Mouse (Mus musculus) myocyte (in vitro differentiated cells): Measurements from ENCODE around the gene Cd2. TPM values are rescaled to one million over a fixed set of nuclear protein-coding genes. Genes with fewer than 3 reads are reported as not detected.

Source experiments
- H3K27me3 ChIP-seq: one replicate; pipeline ENCODE4 v1.6.1; 2011; ENCODE audit not compliant: control insufficient read depth, insufficient read depth, insufficient read length
- H3K36me3 ChIP-seq: one replicate; pipeline ENCODE4 v1.6.1; 2011; ENCODE audit not compliant: control insufficient read depth, insufficient read depth
- H3K4me2 ChIP-seq: one replicate; pipeline ENCODE4 v1.6.1; 2011; ENCODE audit warnings: low read depth, control low read depth
- H3K4me3 ChIP-seq: one replicate; pipeline ENCODE4 v1.5.1; 2011; ENCODE audit warnings: mild to moderate bottlenecking, control low read depth, moderate library complexity
- H3K79me2 ChIP-seq: one replicate; pipeline ENCODE4 v1.6.1; 2011; ENCODE audit not compliant: control insufficient read depth, insufficient read depth
- H3ac ChIP-seq: one replicate; pipeline ENCODE4 v1.6.1; 2011; ENCODE audit not compliant: control insufficient read depth, insufficient read length
- CEBPB ChIP-seq: IDR thresholded peaks from 2 replicates; pipeline ENCODE4 v1.6.1; 2011; ENCODE audit warnings: mild to moderate bottlenecking, moderate library complexity; ENCODE audit not compliant: poor library complexity, insufficient read depth, severe bottlenecking
- E2F4 ChIP-seq: IDR thresholded peaks from one replicate; pipeline ENCODE4 v1.6.1; 2011; ENCODE audit warnings: mild to moderate bottlenecking, control low read depth, moderate library complexity; ENCODE audit not compliant: insufficient read depth
- MAX ChIP-seq: IDR thresholded peaks from one replicate; pipeline ENCODE4 v1.6.1; 2011; ENCODE audit warnings: low read depth, mild to moderate bottlenecking, control low read depth
- MYOD1 ChIP-seq, 3 experiments: IDR thresholded peaks; one replicate each; pipeline ENCODE4 v1.6.1; 2011; ENCODE audit warnings: control low read depth in 2 of 3, low read depth in 2 of 3, mild to moderate bottlenecking in 2 of 3, moderate library complexity in 1 of 3; ENCODE audit not compliant: insufficient read length in 2 of 3, control insufficient read depth in 1 of 3
- MYOG ChIP-seq, 3 experiments: IDR thresholded peaks; one replicate each; pipeline ENCODE4 v1.6.1; 2011; ENCODE audit warnings: control low read depth in 2 of 3, low read depth in 2 of 3, mild to moderate bottlenecking in 2 of 3; ENCODE audit not compliant: insufficient read length in 2 of 3, control insufficient read depth in 1 of 3, insufficient read depth in 1 of 3
- POLR2A ChIP-seq: IDR thresholded peaks from one replicate; pipeline ENCODE4 v1.6.1; 2011; ENCODE audit warnings: low read depth, mild to moderate bottlenecking, control low read depth, moderate library complexity; ENCODE audit not compliant: insufficient read length
- POLR2AphosphoS2 ChIP-seq: IDR thresholded peaks from one replicate; pipeline ENCODE4 v1.6.1; 2011; ENCODE audit warnings: low read depth, control low read depth; ENCODE audit not compliant: insufficient read length
- REST ChIP-seq: IDR thresholded peaks from one replicate; pipeline ENCODE4 v1.6.1; 2011; ENCODE audit warnings: mild to moderate bottlenecking, control low read depth, moderate library complexity; ENCODE audit not compliant: insufficient read depth, insufficient read length
- SRF ChIP-seq: IDR thresholded peaks from one replicate; pipeline ENCODE4 v1.6.1; 2011; ENCODE audit warnings: low read depth; ENCODE audit not compliant: control insufficient read depth, insufficient read length
- TCF12 ChIP-seq: IDR thresholded peaks from one replicate; pipeline ENCODE4 v1.6.1; 2011; ENCODE audit warnings: mild to moderate bottlenecking, control low read depth; ENCODE audit not compliant: poor library complexity, insufficient read depth, severe bottlenecking
- TCF3 ChIP-seq: IDR thresholded peaks from one replicate; pipeline ENCODE4 v1.6.1; 2011; ENCODE audit warnings: low read depth, control low read depth; ENCODE audit not compliant: insufficient read length
- USF1 ChIP-seq: IDR thresholded peaks from one replicate; pipeline ENCODE4 v1.6.1; 2011; ENCODE audit warnings: low read depth, mild to moderate bottlenecking, control low read depth, moderate library complexity
- polyA plus RNA-seq: library from polyadenylated mRNA; unstranded; fragments of >200 nt; fragmentation: generic; extraction: Trizol; gene quantifications from one replicate; pipeline ENCODE4 v1.2.1, GENCODE M21; 2012; ENCODE audit warnings: missing spikeins

Cd2 gene
- polyA plus RNA-seq, 1 experiment = not detected

DNA sequence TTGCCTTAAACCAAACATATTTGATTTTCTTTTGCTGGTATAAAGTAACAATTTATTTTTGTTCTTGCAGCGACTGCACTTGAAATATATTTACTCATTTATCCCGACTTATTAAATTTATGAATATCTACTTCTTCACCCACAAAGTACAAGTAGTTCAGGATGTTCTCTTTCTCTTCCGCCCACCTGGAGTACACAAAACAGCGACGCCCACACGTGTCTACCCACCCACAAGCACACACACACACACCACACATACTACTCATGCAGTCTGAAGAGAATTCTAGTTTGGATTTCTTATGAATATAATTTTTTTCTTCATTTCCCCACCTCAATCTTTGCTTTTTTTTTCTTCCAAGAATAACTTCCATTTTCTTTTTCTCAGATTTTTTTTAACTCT, 37.9 kb downstream of the Cd2 start:
- H3ac ChIP-seq = no peak overlapping the region
- TF ChIP-seq MAX (no peak), TCF3 (no peak), POLR2A (no peak), TCF12 (no peak), E2F4 (no peak)
- H3K27me3 ChIP-seq = peaks cover 2% of the 10 kb centered on the region
- H3K4me2 ChIP-seq = no peak overlapping the region
- H3K4me3 ChIP-seq = no peak overlapping the region
- no peaks in the 10 kb centered on the region for H3K36me3 ChIP-seq
- no peaks in the 10 kb centered on the region for H3K79me2 ChIP-seq

DNA sequence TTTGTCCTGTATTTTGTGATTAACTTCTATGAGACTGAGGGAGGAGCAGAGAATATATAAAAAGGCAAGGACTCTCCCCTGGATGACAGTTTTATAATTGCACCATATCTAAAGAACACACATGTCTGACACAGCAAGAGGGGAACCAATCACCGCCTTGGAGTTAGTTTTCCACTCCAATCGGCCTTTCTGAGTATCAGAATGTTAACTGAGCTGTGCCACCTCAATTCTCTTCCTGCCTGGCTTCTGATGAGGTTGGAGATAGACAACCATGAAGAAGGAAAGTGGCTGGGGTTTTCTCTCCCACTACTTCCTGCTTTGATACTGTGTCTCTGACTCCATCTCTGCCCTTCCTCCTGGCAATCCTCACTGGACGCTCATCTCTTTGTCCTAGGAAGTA, 42.5 kb downstream of the Cd2 start:
- no peak overlapping the region for H3K4me3 ChIP-seq
- H3K27me3 ChIP-seq = no peaks in the 10 kb centered on the region
- no peak overlapping the region for H3ac ChIP-seq
- no peak overlapping the region for H3K4me2 ChIP-seq
- H3K36me3 ChIP-seq = no peaks in the 10 kb centered on the region
- no peaks in the 10 kb centered on the region for H3K79me2 ChIP-seq
- TF ChIP-seq SRF (no peak), TCF3 (no peak), REST (no peak), TCF12 (no peak), CEBPB (no peak), E2F4 (no peak)

DNA sequence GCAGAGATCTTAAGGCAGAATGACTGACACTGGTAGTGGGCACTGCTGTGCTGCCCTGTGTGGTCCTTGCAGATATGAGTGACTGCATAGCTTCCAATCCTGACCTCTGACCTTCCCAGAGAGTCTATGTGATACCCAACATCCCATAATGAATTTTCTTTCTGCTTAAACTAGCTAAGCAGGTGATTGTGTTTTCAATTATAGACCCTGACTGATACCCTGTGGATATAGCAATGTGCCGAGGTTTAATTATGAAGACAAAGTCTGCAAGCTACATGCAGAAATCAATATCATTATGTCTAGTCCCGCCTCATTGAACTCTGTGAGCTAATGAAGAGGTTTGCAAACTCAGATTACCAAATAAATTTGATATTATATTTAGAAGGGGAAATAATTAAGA, 44.7 kb downstream of the Cd2 start:
- Histone ChIP-seq H3K4me3 (no peak overlapping the region), H3K27me3 (no peaks in the 10 kb centered on the region), H3K79me2 (no peaks in the 10 kb centered on the region), H3K36me3 (no peaks in the 10 kb centered on the region), H3ac (no peak overlapping the region), H3K4me2 (no peak overlapping the region)
- TF ChIP-seq SRF = no peak
- no peak for TF ChIP-seq TCF3
- TF ChIP-seq MAX = no peak
- no peak for TF ChIP-seq CEBPB
- no peak for TF ChIP-seq POLR2A
- no peak for TF ChIP-seq MYOD1 (IDR thresholded peaks at IDR 0.05; ENCODE audit: control insufficient read depth in 1 of 3, insufficient read length in 2 of 3, low read depth in 2 of 3)
- no peak for TF ChIP-seq REST
- no peak for TF ChIP-seq TCF12

DNA sequence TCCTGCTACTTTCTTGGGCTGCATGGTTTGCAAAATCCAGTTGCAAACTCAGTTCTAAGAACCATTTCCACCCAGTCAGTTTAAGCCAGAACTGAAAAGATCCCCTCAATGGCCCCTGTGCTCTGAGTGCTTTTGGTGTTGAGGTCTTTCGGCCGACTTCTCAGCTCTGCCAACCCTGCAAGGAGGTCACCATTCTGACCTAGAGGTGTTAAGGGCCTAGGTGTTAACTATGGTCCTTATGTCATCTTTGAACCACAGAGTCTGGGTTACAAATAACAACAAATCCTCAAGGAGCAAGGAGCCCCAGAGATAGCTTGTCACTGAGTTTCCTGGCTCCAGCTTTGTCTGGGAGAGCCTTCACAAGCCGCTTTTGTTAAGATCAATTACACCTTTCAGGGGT, 45.9 kb downstream of the Cd2 start:
- TF ChIP-seq POLR2AphosphoS2 = no peak
- no peak for TF ChIP-seq MYOD1 (IDR thresholded peaks at IDR 0.05; ENCODE audit: control insufficient read depth in 1 of 3, insufficient read length in 2 of 3, low read depth in 2 of 3)
- no peak for TF ChIP-seq TCF3
- no peak for TF ChIP-seq E2F4
- no peak for TF ChIP-seq SRF
- no peak for TF ChIP-seq POLR2A
- TF ChIP-seq USF1 = no peak
- TF ChIP-seq TCF12 = no peak
- no peak for TF ChIP-seq MYOG (IDR thresholded peaks at IDR 0.05; ENCODE audit: control insufficient read depth in 1 of 3, insufficient read depth in 1 of 3, insufficient read length in 2 of 3, low read depth in 2 of 3)
- TF ChIP-seq CEBPB = no peak
- TF ChIP-seq REST = no peak
- TF ChIP-seq MAX = no peak
- Histone ChIP-seq H3K27me3 (no peaks in the 10 kb centered on the region), H3K4me2 (no peak overlapping the region), H3K79me2 (no peaks in the 10 kb centered on the region), H3K36me3 (no peaks in the 10 kb centered on the region), H3ac (no peak overlapping the region), H3K4me3 (no peak overlapping the region)

DNA sequence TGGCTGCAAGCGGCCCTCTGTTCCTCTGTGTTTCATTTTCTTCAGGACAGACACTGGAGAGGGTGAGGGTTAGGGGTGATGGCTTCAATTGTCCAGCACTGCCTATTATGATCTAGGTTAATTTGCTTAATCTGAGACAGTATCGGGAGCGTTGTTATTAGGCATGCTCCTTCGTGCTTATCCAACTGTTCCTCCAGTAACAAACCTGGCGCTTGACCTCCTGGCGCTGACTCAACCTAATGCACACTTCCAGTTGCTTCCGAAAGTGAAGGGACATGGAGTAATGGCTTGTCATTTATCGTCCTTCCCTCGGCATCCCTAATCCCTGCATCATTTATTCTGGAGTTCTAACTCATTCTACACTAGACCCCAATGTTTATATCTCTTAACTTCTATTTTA, 46.9 kb downstream of the Cd2 start:
- H3ac ChIP-seq = no peak overlapping the region
- H3K4me3 ChIP-seq = no peak overlapping the region
- no peak overlapping the region for H3K4me2 ChIP-seq
- H3K79me2 ChIP-seq = no peaks in the 10 kb centered on the region
- TF ChIP-seq REST (no peak), CEBPB (no peak), MAX (no peak), POLR2A (no peak), USF1 (no peak), POLR2AphosphoS2 (no peak), MYOD1 (IDR thresholded peaks at IDR 0.05; ENCODE audit: control insufficient read depth in 1 of 3, insufficient read length in 2 of 3, low read depth in 2 of 3) (no peak)
- no peaks in the 10 kb centered on the region for H3K36me3 ChIP-seq
- no peaks in the 10 kb centered on the region for H3K27me3 ChIP-seq

DNA sequence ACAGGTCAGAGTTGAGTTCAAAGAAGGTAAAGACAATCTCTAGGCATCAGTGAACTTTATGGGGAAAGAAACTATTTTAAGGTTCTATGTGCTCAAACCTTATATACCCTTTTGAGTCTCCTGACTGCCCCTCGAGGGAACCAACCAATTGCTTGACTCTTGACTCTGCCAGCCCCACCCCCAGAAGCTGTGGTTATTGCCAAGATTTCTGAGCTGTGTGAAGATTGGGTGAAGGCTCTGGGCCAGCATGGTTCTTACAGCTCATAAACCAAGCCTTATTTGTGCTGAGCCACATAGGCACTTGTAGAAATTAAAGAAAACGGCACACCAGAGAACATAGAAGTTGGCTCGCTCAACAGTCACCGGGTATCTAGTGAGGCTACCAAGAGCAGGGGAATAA, 48.5 kb downstream of the Cd2 start:
- H3K79me2 ChIP-seq = no peaks in the 10 kb centered on the region
- no peak overlapping the region for H3K4me3 ChIP-seq
- no peaks in the 10 kb centered on the region for H3K27me3 ChIP-seq
- TF ChIP-seq REST (no peak), POLR2AphosphoS2 (no peak), SRF (no peak), MYOD1 (IDR thresholded peaks at IDR 0.05; ENCODE audit: control insufficient read depth in 1 of 3, insufficient read length in 2 of 3, low read depth in 2 of 3) (no peak)
- H3ac ChIP-seq = no peak overlapping the region
- H3K36me3 ChIP-seq = no peaks in the 10 kb centered on the region
- H3K4me2 ChIP-seq = no peak overlapping the region
